12 mouse cellular contexts compared by ENCODE assay signal in the genomic region with DNA sequence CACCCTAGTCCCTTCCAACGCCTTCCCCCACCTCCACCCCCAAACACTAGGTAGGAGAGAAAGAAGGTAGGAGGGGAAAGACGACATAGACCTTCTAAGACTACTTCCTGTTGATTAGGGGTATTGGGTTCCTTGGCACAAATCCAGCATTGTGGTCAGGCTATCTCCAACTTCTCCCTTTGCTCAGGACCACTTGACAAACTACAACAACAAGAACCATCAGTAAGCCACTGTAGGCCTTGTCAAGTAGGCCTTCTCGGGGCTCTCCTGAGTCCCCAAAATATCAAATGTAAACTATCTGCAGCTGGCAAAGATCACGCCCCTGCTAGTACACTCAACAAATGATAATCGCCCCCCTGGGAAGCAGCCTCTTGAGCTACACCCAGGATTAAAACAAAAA. TPM values are rescaled to one million over a fixed set of nuclear protein-coding genes. Genes with fewer than 3 reads are reported as not detected.
DNase-seq lines count a peak whose midpoint lies in the region; ATAC-seq and TF ChIP-seq lines count a peak whose summit lies in the region.
"Had no signal": no experiment of that assay in that cellular context is flagged by ENCODE, and none has a peak within 500 bp of the region (broad histone marks: within the 10 kb centered on the region; RNA-seq: fewer than 3 reads in every experiment).

No protein-coding gene starts in this region.

- H3K4me3 ChIP-seq in lung, postnatal 0 days (ENCODE audit: low read depth, low read length): no peak overlapping the region
- 0 out of 2 replicates have a peak overlapping the region, but pooled peaks have one; percentile 1 for H3K4me3 ChIP-seq in liver, embryonic 13.5 days (replicated peaks)
- H3K4me3 ChIP-seq: embryonic facial prominence, embryonic 15.5 days; hindbrain, embryonic 10.5 days had no signal

- H3K4me2 ChIP-seq in lung, postnatal 0 days (replicated peaks; ENCODE audit: low read depth, low read length): no peak overlapping the region
- peak overlapping the region; percentile 32 for H3K4me2 ChIP-seq in liver, embryonic 13.5 days
- H3K4me2 ChIP-seq: embryonic facial prominence, embryonic 15.5 days had no signal

- H3K27me3 ChIP-seq in lung, postnatal 0 days (replicated peaks; ENCODE audit: insufficient read depth, low read length): no peaks in the 10 kb centered on the region
- H3K27me3 ChIP-seq in liver, embryonic 13.5 days: no peaks in the 10 kb centered on the region
- H3K27me3 ChIP-seq: embryonic facial prominence, embryonic 15.5 days had no signal

- ATAC-seq in lung, postnatal 0 days: no peak
- no peak for ATAC-seq in liver, embryonic 13.5 days (ENCODE audit: low read depth)

- DNase-seq in lung, postnatal 14 days: peak; percentile 8
- DNase-seq in lung, postnatal 0 days (ENCODE audit: low spot score): no peak
- peak; percentile 100 for DNase-seq in MEL-GATA-1-ER (ENCODE audit: extremely low read depth, low read depth)
- DNase-seq in liver, embryonic 13.5 days: no peak
- peak; percentile 22 for DNase-seq in skeletal muscle tissue, adult 2 months (ENCODE audit: low read depth, low spot score)
- no peak for DNase-seq in cerebellum, postnatal 4 days (ENCODE audit: low spot score in 2 of 2)
- DNase-seq in thymus, postnatal 14 days: no peak
- DNase-seq: kidney, adult 8-10 months; lung, postnatal 10 days; right cerebral cortex, postnatal 4 days had no signal

- WGBS in lung, postnatal 0 days: 41% methylated on average over 5 of the region's 5 CpGs
- WGBS in liver, embryonic 13.5 days (ENCODE audit: insufficient replicate concordance): 10% methylated on average over 5 of the region's 5 CpGs

- H3K36me3 ChIP-seq in lung, postnatal 0 days (ENCODE audit: insufficient read depth, low read length): 0 out of 2 replicates have a peak, but pooled peaks cover 3% of the 10 kb centered on the region
- peaks cover 38% of the 10 kb centered on the region for H3K36me3 ChIP-seq in liver, embryonic 13.5 days

- H3K9ac ChIP-seq in lung, postnatal 0 days (replicated peaks; ENCODE audit: low read depth): no peak overlapping the region
- peak overlapping the region; percentile 58 for H3K9ac ChIP-seq in liver, embryonic 13.5 days
- H3K9ac ChIP-seq: embryonic facial prominence, embryonic 15.5 days had no signal

- no peaks in the 10 kb centered on the region for H3K9me3 ChIP-seq in lung, postnatal 0 days (ENCODE audit: low read length)
- H3K9me3 ChIP-seq in liver, embryonic 13.5 days (replicated peaks): no peaks in the 10 kb centered on the region
- H3K9me3 ChIP-seq: embryonic facial prominence, embryonic 15.5 days; hindbrain, embryonic 10.5 days had no signal

- H3K27ac ChIP-seq in lung, postnatal 0 days (ENCODE audit: low read length): no peak overlapping the region
- H3K27ac ChIP-seq in liver, embryonic 13.5 days: peak overlapping the region; percentile 83
- H3K27ac ChIP-seq: embryonic facial prominence, embryonic 15.5 days; hindbrain, embryonic 10.5 days had no signal

- no peak for TF ChIP-seq EP300 in lung, postnatal 0 days (IDR thresholded peaks at IDR 0.05)

- no peak for TF ChIP-seq CTCF in lung, postnatal 0 days (IDR thresholded peaks at IDR 0.05)

- H3K4me1 ChIP-seq in lung, postnatal 0 days (ENCODE audit: insufficient read depth, low read depth, low read length): peaks cover 6% of the 10 kb centered on the region; the same call in 1 of the 2 replicates
- H3K4me1 ChIP-seq in liver, embryonic 13.5 days (replicated peaks): peaks cover 52% of the 10 kb centered on the region

RNA-seq across cellular contexts. Expression of a gene that starts 4.5 kb away (rescaled TPM):
- 13.1 and 13.6 TPM in 2 replicates for polyA plus RNA-seq in lung, postnatal 0 days (2015; fragmentation: Nextera tagmentation; extraction: Ambion mirVana)
- 24.7 and 28.5 TPM in 2 replicates for polyA plus RNA-seq in liver, embryonic 13.5 days (2015; fragmentation: Nextera tagmentation; extraction: Ambion mirVana)

RNA-seq across cellular contexts. Expression of a gene that starts 22.2 kb away (rescaled TPM):
- 14.1 and 15.3 TPM in 2 replicates for polyA plus RNA-seq in lung, postnatal 0 days (2015; fragmentation: Nextera tagmentation; extraction: Ambion mirVana)
- polyA plus RNA-seq in liver, embryonic 13.5 days (2015; fragmentation: Nextera tagmentation; extraction: Ambion mirVana): 10.5 and 16.8 TPM in 2 replicates

Comparison
In these comparisons a context has a peak if more than half of its experiments do, and no peak if none do; other contexts are left out.
1. DNase-seq: peak in lung, postnatal 14 days (single experiment), MEL-GATA-1-ER (single experiment) and skeletal muscle tissue, adult 2 months (single experiment); none in lung, postnatal 0 days (single experiment), liver, embryonic 13.5 days (single experiment), cerebellum, postnatal 4 days (0 of 2) and thymus, postnatal 14 days (single experiment).